Mouse (Mus musculus): ENCODE data around the gene Spg7.

DNA sequence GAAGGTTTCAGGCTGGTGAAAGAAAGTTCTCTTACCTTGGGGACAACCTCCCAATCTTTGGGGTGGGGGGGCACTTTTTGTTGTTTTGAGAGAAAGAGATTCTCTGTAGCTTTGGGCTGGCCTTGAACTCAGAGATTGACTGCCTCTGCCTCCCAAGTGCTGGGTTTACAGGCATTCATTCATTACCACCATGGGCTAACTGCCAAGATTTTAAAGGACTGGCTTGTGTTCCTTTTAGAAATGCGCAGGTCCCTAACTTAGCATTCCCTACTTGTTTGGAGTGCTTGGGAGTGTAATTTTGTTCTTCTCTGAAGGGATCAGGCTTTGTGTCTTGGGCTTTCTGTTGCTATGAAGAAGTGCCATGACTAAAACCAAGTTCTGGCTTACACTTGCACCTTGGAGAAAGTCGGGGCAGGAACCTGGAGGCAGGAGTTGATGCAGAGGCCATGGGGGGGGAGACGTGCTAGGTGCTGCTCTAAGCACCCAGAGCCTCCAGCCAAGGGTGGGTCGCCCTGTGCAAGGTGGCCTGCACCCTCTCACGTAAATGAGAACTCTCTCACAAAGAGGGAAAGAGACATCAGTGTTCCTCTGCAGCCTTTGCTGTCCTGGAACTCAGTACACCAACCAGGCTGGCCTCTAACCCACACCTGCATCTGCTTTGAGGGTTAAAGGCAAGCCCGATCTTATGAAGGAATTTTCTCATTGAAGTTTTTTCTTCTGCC is 41.5 kb downstream of the Spg7 start:
- TF ChIP-seq POLR2A (IDR thresholded peaks at IDR 0.05; ENCODE audit: insufficient read depth, low read depth, low read length) = no peak
- no peak for TF ChIP-seq CTCF (IDR thresholded peaks at IDR 0.05; ENCODE audit: insufficient read depth, low read depth, low read length)

Data from olfactory bulb, adult 2 months (tissue).